Mouse (Mus musculus) C2C12 (cell line): ENCODE measurements at regions not wholly inside any gene's neighbourhood (a gene's known extent, or its start where the extent isn't known, plus 50 kb on each side); places are given as distances from the start of the nearest gene placed in this dataset.

Experiments
- H3K27me3 ChIP-seq: one replicate; pipeline ENCODE4 v1.6.1; 2011; ENCODE audit not compliant: control insufficient read depth, insufficient read depth, insufficient read length
- H3K36me3 ChIP-seq: one replicate; pipeline ENCODE4 v1.6.1; 2011; ENCODE audit not compliant: control insufficient read depth, insufficient read depth
- H3K4me3 ChIP-seq: one replicate; pipeline ENCODE4 v1.5.1; 2011; ENCODE audit warnings: mild to moderate bottlenecking, control low read depth; ENCODE audit not compliant: poor library complexity, insufficient read depth, severe bottlenecking
- H3K79me2 ChIP-seq: one replicate; pipeline ENCODE4 v1.6.1; 2011; ENCODE audit not compliant: control insufficient read depth, insufficient read depth
- H3K79me3 ChIP-seq: one replicate; pipeline ENCODE4 v1.6.1; 2011; ENCODE audit warnings: low read depth, control low read depth
- H3ac ChIP-seq: one replicate; pipeline ENCODE3; 2011; ENCODE audit warnings: low read depth; ENCODE audit not compliant: control insufficient read depth, insufficient read length
- CEBPB ChIP-seq: IDR thresholded peaks from one replicate; pipeline ENCODE4 v1.6.1; 2011; ENCODE audit warnings: low read depth, mild to moderate bottlenecking, control low read depth, moderate library complexity
- CTCF ChIP-seq: IDR thresholded peaks from one replicate; pipeline ENCODE4 v1.5.1; 2011; ENCODE audit not compliant: control insufficient read depth, insufficient read depth, insufficient read length
- FOSL1 ChIP-seq: IDR thresholded peaks from one replicate; pipeline ENCODE4 v1.8.0; 2011; ENCODE audit warnings: mild to moderate bottlenecking, low read length; ENCODE audit not compliant: poor library complexity, insufficient read depth, severe bottlenecking
- MAX ChIP-seq: IDR thresholded peaks from one replicate; pipeline ENCODE4 v1.6.1; 2011; ENCODE audit warnings: mild to moderate bottlenecking, control low read depth
- MYOD1 ChIP-seq: IDR thresholded peaks from one replicate; pipeline ENCODE4 v1.6.1; 2011; ENCODE audit warnings: low read depth; ENCODE audit not compliant: control insufficient read depth, insufficient read length
- MYOG ChIP-seq: IDR thresholded peaks from one replicate; pipeline ENCODE4 v1.6.1; 2011; ENCODE audit not compliant: control insufficient read depth, insufficient read length; ENCODE audit errors: extremely low read depth
- USF1 ChIP-seq: IDR thresholded peaks from one replicate; pipeline ENCODE4 v1.6.1; 2011; ENCODE audit warnings: low read depth, mild to moderate bottlenecking, control low read depth, moderate library complexity

DNA sequence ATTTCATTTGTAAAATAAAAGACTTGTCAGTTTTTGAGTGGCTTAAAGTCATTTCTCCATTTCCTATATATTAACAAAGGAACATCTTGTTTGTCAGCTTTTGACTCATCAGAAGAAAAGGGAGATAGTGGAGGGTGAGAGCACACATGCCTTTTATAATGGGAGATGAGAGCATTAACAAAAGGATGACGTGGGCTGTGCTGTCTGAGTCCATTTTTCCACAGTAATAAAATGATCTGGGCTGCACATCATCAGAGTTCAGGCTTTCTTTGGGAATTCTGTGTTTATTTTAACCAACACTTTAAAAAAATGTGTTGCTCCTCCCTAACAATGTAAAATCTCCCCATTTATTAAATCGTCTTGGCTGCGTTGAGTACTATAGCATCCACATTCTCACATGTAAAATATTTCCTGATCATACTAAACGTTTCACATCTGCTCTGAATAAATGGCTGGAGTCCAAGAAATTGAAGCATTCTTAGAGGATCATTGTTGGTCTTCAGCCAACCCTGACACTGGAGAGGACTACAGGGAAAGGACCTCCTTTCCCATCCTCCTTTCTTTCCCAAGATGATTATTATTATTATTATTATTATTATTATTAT, 458.5 kb upstream of the Jag1 start:
- Histone ChIP-seq H3ac (no peak overlapping the region), H3K36me3 (no peaks in the 10 kb centered on the region), H3K4me3 (no peak overlapping the region), H3K79me2 (no peaks in the 10 kb centered on the region), H3K79me3 (no peaks in the 10 kb centered on the region), H3K27me3 (no peaks in the 10 kb centered on the region)
- no peak for TF ChIP-seq MYOD1
- TF ChIP-seq MYOG: no peak
- no peak for TF ChIP-seq CEBPB
- no peak for TF ChIP-seq FOSL1
- no peak for TF ChIP-seq MAX
- TF ChIP-seq CTCF: no peak
- no peak for TF ChIP-seq USF1

GRCm38 (mm10) chr2:137571146-137571545, 454.7 kb upstream of the Jag1 start:
- Histone ChIP-seq H3K79me2 (no peaks in the 10 kb centered on the region), H3K79me3 (no peaks in the 10 kb centered on the region), H3K4me3 (no peak overlapping the region), H3K36me3 (no peaks in the 10 kb centered on the region), H3K27me3 (no peaks in the 10 kb centered on the region), H3ac (no peak overlapping the region)
- TF ChIP-seq MAX: no peak
- TF ChIP-seq CTCF: no peak
- TF ChIP-seq FOSL1: no peak
- no peak for TF ChIP-seq CEBPB
- TF ChIP-seq USF1: no peak
- no peak for TF ChIP-seq MYOG
- no peak for TF ChIP-seq MYOD1

- Histone ChIP-seq H3K4me3 (no peak overlapping the region), H3K79me2 (no peaks in the 10 kb centered on the region), H3ac (no peak overlapping the region), H3K27me3 (no peaks in the 10 kb centered on the region), H3K36me3 (no peaks in the 10 kb centered on the region), H3K79me3 (no peaks in the 10 kb centered on the region)
- TF ChIP-seq MAX: no peak
- TF ChIP-seq FOSL1: peak; percentile 69
- peak; percentile 21 for TF ChIP-seq MYOD1
Measured at GRCm38 (mm10) chr2:137566619-137567018, 450.2 kb upstream of the Jag1 start.

DNA sequence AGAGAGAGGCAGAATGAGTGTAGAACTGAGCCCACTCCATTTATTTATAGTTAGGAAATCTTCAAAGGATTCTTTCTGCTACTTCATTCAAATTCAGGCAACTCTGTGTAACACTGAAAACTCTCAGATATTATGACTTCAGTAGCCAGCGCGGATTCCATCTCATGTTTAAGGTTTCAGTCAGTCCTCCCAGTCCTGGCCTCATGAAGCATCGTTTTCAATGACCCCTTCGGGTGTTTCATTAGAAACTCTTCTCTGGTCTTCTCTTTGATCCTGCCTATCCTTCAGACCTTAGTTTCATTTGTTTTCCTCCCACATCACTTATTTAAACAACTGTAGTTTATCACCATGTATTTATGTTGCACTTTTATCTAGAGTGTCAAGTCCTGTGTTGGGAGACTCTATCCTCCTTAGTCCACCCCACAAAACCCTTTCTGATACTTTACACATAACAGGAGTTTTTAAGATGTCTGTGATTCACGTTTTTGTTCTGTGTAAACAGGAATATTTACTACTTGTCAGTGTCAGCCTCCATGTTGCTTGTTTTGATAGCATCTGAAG, 447.7 kb upstream of the Jag1 start:
- TF ChIP-seq CEBPB (no peak), MYOD1 (no peak), CTCF (no peak)
- Histone ChIP-seq H3ac (no peak overlapping the region), H3K79me3 (no peaks in the 10 kb centered on the region), H3K4me3 (no peak overlapping the region), H3K79me2 (no peaks in the 10 kb centered on the region), H3K27me3 (no peaks in the 10 kb centered on the region), H3K36me3 (no peaks in the 10 kb centered on the region)

DNA sequence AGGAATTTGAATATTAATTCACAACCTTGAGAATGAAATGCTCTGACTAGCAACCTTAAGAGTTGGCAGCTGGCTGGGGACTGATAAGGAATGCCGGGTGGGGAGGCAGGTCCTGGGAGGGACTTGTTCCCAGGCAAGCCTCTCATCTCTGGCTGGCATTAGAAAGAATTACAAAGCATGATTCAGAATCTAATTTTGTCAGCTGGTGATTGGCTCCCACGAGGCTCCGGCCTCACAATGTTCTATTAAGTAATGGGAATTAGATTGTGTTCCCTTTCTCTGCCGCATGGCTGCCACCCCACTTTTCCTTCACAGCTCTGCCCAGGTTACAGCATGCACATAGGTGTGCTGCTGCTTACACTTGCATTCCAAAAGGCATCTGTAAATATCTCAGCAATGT, 443.9 kb upstream of the Jag1 start:
- H3K4me3 ChIP-seq: no peak overlapping the region

DNA sequence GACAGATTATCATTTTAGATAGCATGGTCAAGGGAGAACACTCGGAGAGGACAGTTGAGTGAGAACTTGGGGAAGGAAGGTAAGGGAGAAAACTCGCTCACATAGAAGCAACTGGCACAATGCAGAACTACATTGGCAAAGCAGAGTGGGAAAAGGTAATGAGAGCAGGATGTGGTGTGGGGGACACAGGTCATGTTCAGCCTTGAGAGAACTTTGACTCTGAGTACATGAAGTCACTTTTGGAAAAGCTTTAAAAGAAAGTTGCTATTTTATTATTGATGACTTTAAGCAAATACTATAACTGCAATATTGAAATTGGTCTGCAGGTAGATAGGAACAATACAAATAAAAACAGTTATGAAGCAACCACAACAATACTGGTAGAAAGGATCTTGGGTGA, 437.4 kb upstream of the Jag1 start:
- TF ChIP-seq MYOG (no peak), FOSL1 (no peak), USF1 (no peak), CEBPB (no peak), MAX (no peak), MYOD1 (no peak), CTCF (no peak)
- Histone ChIP-seq H3K4me3 (no peak overlapping the region), H3ac (no peak overlapping the region), H3K79me2 (no peaks in the 10 kb centered on the region), H3K36me3 (no peaks in the 10 kb centered on the region), H3K79me3 (no peaks in the 10 kb centered on the region), H3K27me3 (no peaks in the 10 kb centered on the region)

More for the DNA sequence above, 443.9 kb upstream of the Jag1 start:
- H3ac ChIP-seq: no peak overlapping the region
- no peaks in the 10 kb centered on the region for H3K79me2 ChIP-seq
- H3K79me3 ChIP-seq: no peaks in the 10 kb centered on the region
- H3K36me3 ChIP-seq: no peaks in the 10 kb centered on the region
- TF ChIP-seq CTCF (no peak), MAX (no peak), FOSL1 (no peak), MYOG (no peak), CEBPB (no peak), USF1 (no peak), MYOD1 (no peak)
- H3K27me3 ChIP-seq: no peaks in the 10 kb centered on the region
